Mouse (Mus musculus): Measurements from ENCODE around the gene Lyzl4. TPM values are rescaled to one million over a fixed set of nuclear protein-coding genes. Genes with fewer than 3 reads are reported as not detected.

Gene Lyzl4
- polyA plus RNA-seq, 1 experiment from 2014 or later, result 0.41 TPM

DNA sequence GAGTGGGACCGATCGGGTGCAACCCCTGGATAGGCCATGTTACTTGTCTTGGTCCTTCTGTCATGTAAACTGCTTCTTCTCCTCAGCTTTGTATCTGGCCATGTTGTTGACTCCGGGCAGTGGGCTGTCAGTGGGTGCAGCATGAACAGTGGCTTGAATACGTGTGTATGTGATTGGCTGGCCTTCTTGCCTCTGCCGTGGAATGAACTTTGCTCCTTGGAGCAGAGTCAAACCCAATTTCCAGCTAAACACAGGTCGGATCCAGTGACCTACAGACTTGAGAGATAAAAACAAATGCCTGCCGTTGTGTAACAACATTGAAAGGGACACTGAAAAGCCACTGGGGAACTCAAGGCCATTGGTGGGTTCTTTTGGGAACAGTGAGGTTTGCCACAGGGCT is 75.5 kb downstream of the Lyzl4 start:
- H3K4me3 ChIP-seq (replicated peaks; ENCODE audit: low read length), result no peak overlapping the region
- no peak overlapping the region for H3K27ac ChIP-seq (ENCODE audit: low read length)
- 66% methylated on average over 7 of the region's 7 CpGs for WGBS
- H3K27me3 ChIP-seq (ENCODE audit: control insufficient read depth, insufficient read depth, low read length), result no peaks in the 10 kb centered on the region
- ATAC-seq (ENCODE audit: insufficient read depth, low FRiP score), result no peak
- H3K9ac ChIP-seq (ENCODE audit: low read length), result no peak overlapping the region
- H3K4me2 ChIP-seq (ENCODE audit: low read depth, low read length), result no peak overlapping the region
- H3K4me1 ChIP-seq (ENCODE audit: control insufficient read depth, insufficient read depth, low read length), result no peaks in the 10 kb centered on the region
- H3K36me3 ChIP-seq (ENCODE audit: control insufficient read depth, insufficient read depth, low read length), result no peaks in the 10 kb centered on the region
- no peaks in the 10 kb centered on the region for H3K9me3 ChIP-seq (replicated peaks; ENCODE audit: control insufficient read depth, low read length)

DNA sequence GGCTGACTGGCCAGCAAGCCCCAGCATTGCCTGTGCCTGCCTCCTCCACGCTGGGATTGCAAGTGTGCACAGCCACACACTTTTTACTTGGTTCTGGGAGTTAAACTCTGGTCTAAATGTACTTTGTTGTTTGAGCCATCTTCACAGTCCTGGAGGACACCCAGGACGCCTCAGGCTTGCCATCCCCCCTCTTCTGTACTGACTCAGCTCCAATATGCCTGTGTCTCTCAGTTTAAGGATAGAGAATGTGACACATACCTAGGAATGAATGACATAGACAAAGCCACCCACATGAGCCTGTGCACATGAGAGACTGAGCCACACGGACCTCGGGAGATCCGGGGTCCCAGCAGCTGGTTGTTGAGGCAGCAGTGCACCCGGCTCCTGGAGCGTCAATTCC is 78.6 kb downstream of the Lyzl4 start:
- Histone ChIP-seq H3K36me3 (ENCODE audit: control insufficient read depth, insufficient read depth, low read length) (no peaks in the 10 kb centered on the region), H3K4me2 (ENCODE audit: low read depth, low read length) (no peak overlapping the region), H3K9ac (ENCODE audit: low read length) (no peak overlapping the region), H3K27me3 (ENCODE audit: control insufficient read depth, insufficient read depth, low read length) (no peaks in the 10 kb centered on the region), H3K9me3 (replicated peaks; ENCODE audit: control insufficient read depth, low read length) (no peaks in the 10 kb centered on the region), H3K27ac (ENCODE audit: low read length) (no peak overlapping the region), H3K4me3 (replicated peaks; ENCODE audit: low read length) (no peak overlapping the region), H3K4me1 (ENCODE audit: control insufficient read depth, insufficient read depth, low read length) (no peaks in the 10 kb centered on the region)
- 80% methylated on average over 7 of the region's 7 CpGs for WGBS
- no peak for ATAC-seq (ENCODE audit: insufficient read depth, low FRiP score)

DNA sequence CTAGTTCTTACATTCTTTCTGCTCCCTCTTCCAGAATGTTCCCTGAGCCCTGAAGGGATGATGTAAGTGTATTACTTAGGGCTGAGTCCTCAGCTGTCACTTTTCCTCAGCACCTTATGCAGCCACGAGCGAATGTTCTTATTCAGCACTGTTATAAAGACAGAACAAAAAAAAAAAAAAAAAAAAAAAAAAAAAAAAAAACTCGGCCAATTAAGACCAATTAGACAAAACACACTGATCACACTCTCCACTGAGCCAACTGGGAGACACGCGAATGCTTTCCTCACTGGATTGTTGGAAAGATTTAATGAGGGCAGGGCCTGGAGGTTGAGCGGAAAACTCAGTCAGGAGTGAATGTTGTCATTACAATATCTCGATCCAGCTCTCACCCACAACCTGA is 81.4 kb downstream of the Lyzl4 start:
- 74% methylated on average over 7 of the region's 7 CpGs for WGBS
- H3K27ac ChIP-seq (ENCODE audit: low read length), result no peak overlapping the region

GRCm38 (mm10) chr9:121558167-121558566 is 83.7 kb downstream of the Lyzl4 start:
- H3K36me3 ChIP-seq (ENCODE audit: control insufficient read depth, insufficient read depth, low read length), result no peaks in the 10 kb centered on the region
- H3K9ac ChIP-seq (ENCODE audit: low read length), result no peak overlapping the region
- no peaks in the 10 kb centered on the region for H3K27me3 ChIP-seq (ENCODE audit: control insufficient read depth, insufficient read depth, low read length)
- 78% methylated on average over 6 of the region's 6 CpGs for WGBS
- H3K4me1 ChIP-seq (ENCODE audit: control insufficient read depth, insufficient read depth, low read length), result peaks cover 6% of the 10 kb centered on the region; the same call in 1 of the 2 replicates
- no peak overlapping the region for H3K4me2 ChIP-seq (ENCODE audit: low read depth, low read length)
- no peak overlapping the region for H3K27ac ChIP-seq (ENCODE audit: low read length)
- no peak for ATAC-seq (ENCODE audit: insufficient read depth, low FRiP score)
- no peak overlapping the region for H3K4me3 ChIP-seq (replicated peaks; ENCODE audit: low read length)
- H3K9me3 ChIP-seq (replicated peaks; ENCODE audit: control insufficient read depth, low read length), result no peaks in the 10 kb centered on the region

More for the DNA sequence above, 81.4 kb downstream of the Lyzl4 start:
- Histone ChIP-seq H3K9me3 (replicated peaks; ENCODE audit: control insufficient read depth, low read length) (no peaks in the 10 kb centered on the region), H3K9ac (ENCODE audit: low read length) (no peak overlapping the region), H3K27me3 (ENCODE audit: control insufficient read depth, insufficient read depth, low read length) (no peaks in the 10 kb centered on the region), H3K4me3 (replicated peaks; ENCODE audit: low read length) (no peak overlapping the region), H3K4me2 (ENCODE audit: low read depth, low read length) (no peak overlapping the region), H3K36me3 (ENCODE audit: control insufficient read depth, insufficient read depth, low read length) (no peaks in the 10 kb centered on the region), H3K4me1 (ENCODE audit: control insufficient read depth, insufficient read depth, low read length) (no peaks in the 10 kb centered on the region; the same call in 1 of the 2 replicates)
- ATAC-seq (ENCODE audit: insufficient read depth, low FRiP score), result no peak

GRCm38 (mm10) chr9:121556913-121557312 is 85.0 kb downstream of the Lyzl4 start:
- Histone ChIP-seq H3K4me3 (replicated peaks; ENCODE audit: low read length) (no peak overlapping the region), H3K4me1 (ENCODE audit: control insufficient read depth, insufficient read depth, low read length) (peaks cover 6% of the 10 kb centered on the region; the same call in 1 of the 2 replicates), H3K9me3 (replicated peaks; ENCODE audit: control insufficient read depth, low read length) (no peaks in the 10 kb centered on the region), H3K27ac (ENCODE audit: low read length) (no peak overlapping the region), H3K27me3 (ENCODE audit: control insufficient read depth, insufficient read depth, low read length) (no peaks in the 10 kb centered on the region), H3K9ac (ENCODE audit: low read length) (no peak overlapping the region), H3K36me3 (ENCODE audit: control insufficient read depth, insufficient read depth, low read length) (no peaks in the 10 kb centered on the region), H3K4me2 (ENCODE audit: low read depth, low read length) (no peak overlapping the region)
- 49% methylated on average over 5 of the region's 5 CpGs for WGBS
- no peak for ATAC-seq (ENCODE audit: insufficient read depth, low FRiP score)

DNA sequence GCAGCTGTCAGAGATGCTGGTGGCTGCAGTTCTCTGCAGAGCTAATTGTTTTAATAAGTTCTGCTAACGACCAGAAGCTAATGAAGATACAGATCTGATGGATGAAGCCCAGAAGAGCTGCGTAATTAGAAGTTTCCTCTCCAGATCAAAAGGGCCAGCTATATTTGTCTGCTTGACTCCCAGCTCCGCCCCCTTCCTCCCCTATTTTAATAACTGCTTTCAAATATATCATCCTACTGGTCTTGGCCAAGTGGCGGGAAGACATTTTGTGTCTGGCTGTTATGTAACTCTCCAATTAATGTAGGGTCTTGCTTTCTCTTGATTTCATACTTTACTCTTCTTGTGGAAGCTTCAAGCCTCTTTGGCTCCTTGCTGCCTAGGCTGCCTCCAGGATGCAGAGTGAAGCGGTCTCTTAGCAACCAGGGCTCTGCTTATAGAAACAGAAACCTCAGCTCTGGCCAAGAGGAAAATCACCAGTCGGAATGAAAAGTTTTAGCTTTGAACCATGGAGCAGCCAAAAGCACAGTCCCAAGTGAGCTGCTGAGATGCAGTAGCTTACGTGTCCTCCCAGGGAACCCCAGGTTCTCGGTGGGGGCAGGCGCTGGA is 86.4 kb downstream of the Lyzl4 start:
- no peak overlapping the region for H3K9ac ChIP-seq (ENCODE audit: low read length)
- WGBS, result 44% methylated on average over 9 of the region's 9 CpGs
- no peak overlapping the region for H3K4me3 ChIP-seq (replicated peaks; ENCODE audit: low read length)
- no peaks in the 10 kb centered on the region for H3K36me3 ChIP-seq (ENCODE audit: control insufficient read depth, insufficient read depth, low read length)
- H3K27me3 ChIP-seq (ENCODE audit: control insufficient read depth, insufficient read depth, low read length), result no peaks in the 10 kb centered on the region
- no peak overlapping the region for H3K27ac ChIP-seq (ENCODE audit: low read length)
- H3K9me3 ChIP-seq (replicated peaks; ENCODE audit: control insufficient read depth, low read length), result no peaks in the 10 kb centered on the region
- peak; percentile 68; the same call in 1 of the 2 replicates for ATAC-seq (ENCODE audit: insufficient read depth, low FRiP score)
- no peak overlapping the region for H3K4me2 ChIP-seq (ENCODE audit: low read depth, low read length)
- H3K4me1 ChIP-seq (ENCODE audit: control insufficient read depth, insufficient read depth, low read length), result peaks cover 6% of the 10 kb centered on the region; the same call in 1 of the 2 replicates

DNA sequence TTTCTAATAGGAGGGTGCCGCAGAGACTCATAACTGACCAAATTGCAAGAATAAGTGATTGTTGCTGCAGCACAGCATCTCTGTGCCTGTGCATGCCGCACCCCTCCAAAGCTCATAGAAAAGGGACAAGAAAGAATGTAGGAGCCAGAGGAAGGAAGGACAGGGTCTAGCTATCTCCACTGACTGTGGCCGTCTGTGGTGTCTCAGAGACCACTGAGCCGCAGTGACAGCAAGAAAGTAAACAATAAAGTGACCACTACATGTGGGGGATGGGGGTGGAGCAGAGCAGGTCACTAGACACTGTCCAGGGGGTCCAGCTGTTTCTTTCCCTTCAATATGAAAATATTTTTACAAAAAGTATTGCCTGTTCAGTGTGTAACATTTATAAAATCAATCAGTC is 88.3 kb downstream of the Lyzl4 start:
- no peak overlapping the region for H3K4me2 ChIP-seq (ENCODE audit: low read depth, low read length)
- H3K4me1 ChIP-seq (ENCODE audit: control insufficient read depth, insufficient read depth, low read length), result peaks cover 6% of the 10 kb centered on the region; the same call in 1 of the 2 replicates
- no peak overlapping the region for H3K27ac ChIP-seq (ENCODE audit: low read length)
- H3K36me3 ChIP-seq (ENCODE audit: control insufficient read depth, insufficient read depth, low read length), result no peaks in the 10 kb centered on the region
- H3K27me3 ChIP-seq (ENCODE audit: control insufficient read depth, insufficient read depth, low read length), result no peaks in the 10 kb centered on the region
- 52% methylated on average over 4 of the region's 4 CpGs for WGBS
- H3K4me3 ChIP-seq (replicated peaks; ENCODE audit: low read length), result no peak overlapping the region
- no peak overlapping the region for H3K9ac ChIP-seq (ENCODE audit: low read length)
- no peak for ATAC-seq (ENCODE audit: insufficient read depth, low FRiP score)
- H3K9me3 ChIP-seq (replicated peaks; ENCODE audit: control insufficient read depth, low read length), result no peaks in the 10 kb centered on the region

DNA sequence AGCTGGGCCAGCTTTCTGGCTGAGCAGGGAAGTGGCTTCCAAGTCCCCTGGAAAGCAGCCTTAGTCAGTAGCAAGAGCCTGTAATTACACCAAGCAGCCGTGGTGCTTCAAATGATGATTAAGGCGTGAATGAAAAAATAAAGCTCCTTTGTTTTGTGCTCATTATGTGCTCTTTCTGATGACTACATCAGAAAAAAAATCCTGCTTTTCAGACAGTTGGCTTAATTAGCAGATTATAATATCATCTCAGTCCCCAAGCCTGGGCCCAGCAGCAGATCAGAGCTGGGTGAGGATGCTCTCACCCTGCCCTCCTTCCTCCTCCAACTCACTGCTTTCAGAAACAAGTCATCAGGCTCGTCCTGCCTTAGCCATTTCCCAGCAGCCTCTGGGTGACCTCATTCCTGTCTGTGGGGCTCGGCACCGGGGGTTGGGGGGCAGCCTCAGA is 91.5 kb downstream of the Lyzl4 start:
- Histone ChIP-seq H3K36me3 (ENCODE audit: control insufficient read depth, insufficient read depth, low read length) (no peaks in the 10 kb centered on the region), H3K4me3 (replicated peaks; ENCODE audit: low read length) (no peak overlapping the region), H3K27ac (ENCODE audit: low read length) (no peak overlapping the region), H3K9ac (ENCODE audit: low read length) (no peak overlapping the region), H3K4me2 (ENCODE audit: low read depth, low read length) (no peak overlapping the region), H3K4me1 (ENCODE audit: control insufficient read depth, insufficient read depth, low read length) (peaks cover 6% of the 10 kb centered on the region; the same call in 1 of the 2 replicates), H3K9me3 (replicated peaks; ENCODE audit: control insufficient read depth, low read length) (no peaks in the 10 kb centered on the region), H3K27me3 (ENCODE audit: control insufficient read depth, insufficient read depth, low read length) (no peaks in the 10 kb centered on the region)
- no peak for ATAC-seq (ENCODE audit: insufficient read depth, low FRiP score)
- WGBS, result 70% methylated on average over 5 of the region's 5 CpGs

GRCm38 (mm10) chr9:121549444-121549843 is 92.5 kb downstream of the Lyzl4 start:
- H3K4me3 ChIP-seq (replicated peaks; ENCODE audit: low read length), result no peak overlapping the region
- H3K36me3 ChIP-seq (ENCODE audit: control insufficient read depth, insufficient read depth, low read length), result no peaks in the 10 kb centered on the region
- peaks cover 6% of the 10 kb centered on the region; the same call in 1 of the 2 replicates for H3K4me1 ChIP-seq (ENCODE audit: control insufficient read depth, insufficient read depth, low read length)
- no peak overlapping the region for H3K4me2 ChIP-seq (ENCODE audit: low read depth, low read length)
- ATAC-seq (ENCODE audit: insufficient read depth, low FRiP score), result no peak
- no peak overlapping the region for H3K9ac ChIP-seq (ENCODE audit: low read length)
- H3K27ac ChIP-seq (ENCODE audit: low read length), result no peak overlapping the region
- H3K9me3 ChIP-seq (replicated peaks; ENCODE audit: control insufficient read depth, low read length), result no peaks in the 10 kb centered on the region
- H3K27me3 ChIP-seq (ENCODE audit: control insufficient read depth, insufficient read depth, low read length), result no peaks in the 10 kb centered on the region
